Mouse (Mus musculus) granulocyte monocyte progenitor cell, adult 5-6 weeks (primary cell): ENCODE results near the gene Wfdc6b. TPM values are rescaled to one million over a fixed set of nuclear protein-coding genes. Genes with fewer than 3 reads are reported as not detected.

ENCODE experiments used
- ATAC-seq: replicated peaks from 2 replicates; pipeline ENCODE4 v1.8.0; 2016; ENCODE audit warnings: mild to moderate bottlenecking, moderate TSS enrichment, inconsistent platforms; ENCODE audit not compliant: poor library complexity, severe bottlenecking
- total RNA-seq, 2 experiments: library from RNA; stranded (forward) in 1 of 2; stranded (reverse) in 1 of 2; fragments of 200-712, 200-1000 nt in 1 of 2; fragments of >200 nt in 1 of 2; fragmentation: Nextera tagmentation in 1 of 2; gene quantifications; 2 replicates each; pipeline ENCODE4 v1.2.3; 2014 to 2017

Gene Wfdc6b
- total RNA-seq, 2 experiments from 2014 or later, result not detected

DNA sequence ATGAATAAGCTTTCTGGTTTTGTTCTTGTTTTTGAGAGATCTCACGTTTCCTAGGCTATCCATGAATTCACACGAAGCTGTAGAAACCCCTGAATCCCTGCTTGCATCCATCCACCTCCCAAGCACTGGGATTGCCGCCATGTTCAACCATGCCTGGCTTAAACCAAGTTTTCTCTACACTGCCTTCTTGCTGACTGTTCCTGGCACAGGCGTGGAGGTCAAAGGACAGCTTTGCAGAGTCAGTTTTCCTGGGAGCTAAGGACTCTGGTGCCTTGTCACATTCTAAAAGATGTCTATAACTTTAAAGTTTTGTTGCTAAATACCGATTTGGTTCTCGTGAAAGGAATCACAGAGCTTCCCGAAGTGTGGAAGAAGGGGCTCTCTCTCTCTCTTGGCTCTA is 51.5 kb downstream of the Wfdc6b start:
- no peak for ATAC-seq

Other genes starting within 250 kb of the Wfdc6b start
Only the 30 nearest of the 33 such genes appear.
- gene Rbpjl, start 210.4 kb upstream of the Wfdc6b start, total RNA-seq (2014; fragmentation: Nextera tagmentation), result not detected in 2 replicates
- gene Rbpjl, start 210.4 kb upstream of the Wfdc6b start, total RNA-seq (2017), result not detected in 2 replicates
- not detected in 2 replicates for gene Matn4, start 208.4 kb upstream of the Wfdc6b start, total RNA-seq (2014; fragmentation: Nextera tagmentation)
- not detected in 2 replicates for gene Matn4, start 208.4 kb upstream of the Wfdc6b start, total RNA-seq (2017)
- not detected in 2 replicates for gene Sdc4, start 169.6 kb upstream of the Wfdc6b start, total RNA-seq (2014; fragmentation: Nextera tagmentation)
- gene Sdc4, start 169.6 kb upstream of the Wfdc6b start, total RNA-seq (2017), result not detected in 2 replicates
- gene Sys1, start 156.6 kb upstream of the Wfdc6b start, total RNA-seq (2014; fragmentation: Nextera tagmentation), result 30.4 and 35.3 TPM in 2 replicates
- 11.5 and 18.1 TPM in 2 replicates for gene Sys1, start 156.6 kb upstream of the Wfdc6b start, total RNA-seq (2017)
- not detected in 2 replicates for gene Gm20458, start 152.6 kb upstream of the Wfdc6b start, total RNA-seq (2014; fragmentation: Nextera tagmentation)
- gene Gm20458, start 152.6 kb upstream of the Wfdc6b start, total RNA-seq (2017), result not detected in 2 replicates
- not detected in 2 replicates for gene Trp53tg5, start 139.8 kb upstream of the Wfdc6b start, total RNA-seq (2014; fragmentation: Nextera tagmentation)
- gene Trp53tg5, start 139.8 kb upstream of the Wfdc6b start, total RNA-seq (2017), result not detected in 2 replicates
- gene Dbndd2, start 127.4 kb upstream of the Wfdc6b start, total RNA-seq (2014; fragmentation: Nextera tagmentation), result 5.6 TPM in 1 of 2 replicates, not detected in the other
- gene Dbndd2, start 127.4 kb upstream of the Wfdc6b start, total RNA-seq (2017), result 0.46 and 0.95 TPM in 2 replicates
- 97.1 and 103 TPM in 2 replicates for gene Pigt, start 116.0 kb upstream of the Wfdc6b start, total RNA-seq (2014; fragmentation: Nextera tagmentation)
- 27.2 and 27.5 TPM in 2 replicates for gene Pigt, start 116.0 kb upstream of the Wfdc6b start, total RNA-seq (2017)
- not detected in 2 replicates for gene Wfdc2, start 51.1 kb upstream of the Wfdc6b start, total RNA-seq (2014; fragmentation: Nextera tagmentation)
- not detected in 2 replicates for gene Wfdc2, start 51.1 kb upstream of the Wfdc6b start, total RNA-seq (2017)
- gene Spint3, start 40.1 kb upstream of the Wfdc6b start, total RNA-seq (2014; fragmentation: Nextera tagmentation), result not detected in 2 replicates
- not detected in 2 replicates for gene Spint3, start 40.1 kb upstream of the Wfdc6b start, total RNA-seq (2017)
- not detected in 2 replicates for gene Wfdc6a, start 28.1 kb upstream of the Wfdc6b start, total RNA-seq (2014; fragmentation: Nextera tagmentation)
- not detected in 2 replicates for gene Wfdc6a, start 28.1 kb upstream of the Wfdc6b start, total RNA-seq (2017)
- gene Eppin, start 19.9 kb upstream of the Wfdc6b start, total RNA-seq (2014; fragmentation: Nextera tagmentation), result not detected in 2 replicates
- not detected in 2 replicates for gene Eppin, start 19.9 kb upstream of the Wfdc6b start, total RNA-seq (2017)
- not detected in 2 replicates for gene Wfdc8, start 104 bp downstream of the Wfdc6b start, total RNA-seq (2014; fragmentation: Nextera tagmentation)
- not detected in 2 replicates for gene Wfdc8, start 104 bp downstream of the Wfdc6b start, total RNA-seq (2017)
- not detected in 2 replicates for gene Wfdc16, start 25.3 kb downstream of the Wfdc6b start, total RNA-seq (2014; fragmentation: Nextera tagmentation)
- gene Wfdc16, start 25.3 kb downstream of the Wfdc6b start, total RNA-seq (2017), result not detected in 2 replicates
- gene Wfdc10, start 42.5 kb downstream of the Wfdc6b start, total RNA-seq (2014; fragmentation: Nextera tagmentation), result not detected in 2 replicates
- gene Wfdc10, start 42.5 kb downstream of the Wfdc6b start, total RNA-seq (2017), result not detected in 2 replicates
- gene Wfdc9, start 43.1 kb downstream of the Wfdc6b start, total RNA-seq (2014; fragmentation: Nextera tagmentation), result not detected in 2 replicates
- gene Wfdc9, start 43.1 kb downstream of the Wfdc6b start, total RNA-seq (2017), result not detected in 2 replicates
- not detected in 2 replicates for gene Wfdc11, start 60.6 kb downstream of the Wfdc6b start, total RNA-seq (2014; fragmentation: Nextera tagmentation)
- gene Wfdc11, start 60.6 kb downstream of the Wfdc6b start, total RNA-seq (2017), result not detected in 2 replicates
- gene Wfdc13, start 71.6 kb downstream of the Wfdc6b start, total RNA-seq (2014; fragmentation: Nextera tagmentation), result not detected in 2 replicates
- gene Wfdc13, start 71.6 kb downstream of the Wfdc6b start, total RNA-seq (2017), result not detected in 2 replicates
- not detected in 2 replicates for gene Spint4, start 85.0 kb downstream of the Wfdc6b start, total RNA-seq (2014; fragmentation: Nextera tagmentation)
- not detected in 2 replicates for gene Spint4, start 85.0 kb downstream of the Wfdc6b start, total RNA-seq (2017)
- not detected in 2 replicates for gene Spint5, start 101.8 kb downstream of the Wfdc6b start, total RNA-seq (2014; fragmentation: Nextera tagmentation)
- not detected in 2 replicates for gene Spint5, start 101.8 kb downstream of the Wfdc6b start, total RNA-seq (2017)
- gene Wfdc3, start 132.4 kb downstream of the Wfdc6b start, total RNA-seq (2014; fragmentation: Nextera tagmentation), result not detected in 2 replicates
- not detected in 2 replicates for gene Wfdc3, start 132.4 kb downstream of the Wfdc6b start, total RNA-seq (2017)
- 31.1 and 36.9 TPM in 2 replicates for gene Dnttip1, start 132.5 kb downstream of the Wfdc6b start, total RNA-seq (2014; fragmentation: Nextera tagmentation)
- gene Dnttip1, start 132.5 kb downstream of the Wfdc6b start, total RNA-seq (2017), result 21.5 and 27.3 TPM in 2 replicates
- gene Ube2c, start 156.4 kb downstream of the Wfdc6b start, total RNA-seq (2014; fragmentation: Nextera tagmentation), result 24.5 and 75.2 TPM in 2 replicates
- 112 and 138 TPM in 2 replicates for gene Ube2c, start 156.4 kb downstream of the Wfdc6b start, total RNA-seq (2017)
- gene Tnnc2, start 166.4 kb downstream of the Wfdc6b start, total RNA-seq (2014; fragmentation: Nextera tagmentation), result not detected in 2 replicates
- gene Tnnc2, start 166.4 kb downstream of the Wfdc6b start, total RNA-seq (2017), result not detected in 2 replicates
- not detected in 2 replicates for gene Snx21, start 172.3 kb downstream of the Wfdc6b start, total RNA-seq (2014; fragmentation: Nextera tagmentation)
- gene Snx21, start 172.3 kb downstream of the Wfdc6b start, total RNA-seq (2017), result 0.17 and 0.77 TPM in 2 replicates
- gene Acot8, start 191.4 kb downstream of the Wfdc6b start, total RNA-seq (2014; fragmentation: Nextera tagmentation), result 24.7 and 25.5 TPM in 2 replicates
- gene Acot8, start 191.4 kb downstream of the Wfdc6b start, total RNA-seq (2017), result 22.3 and 32.6 TPM in 2 replicates
- 2.7 and 4.1 TPM in 2 replicates for gene Zswim3, start 191.6 kb downstream of the Wfdc6b start, total RNA-seq (2014; fragmentation: Nextera tagmentation)
- 1.8 and 2.0 TPM in 2 replicates for gene Zswim3, start 191.6 kb downstream of the Wfdc6b start, total RNA-seq (2017)
- 5.8 and 7.0 TPM in 2 replicates for gene Zswim1, start 209.2 kb downstream of the Wfdc6b start, total RNA-seq (2014; fragmentation: Nextera tagmentation)
- 2.8 and 3.5 TPM in 2 replicates for gene Zswim1, start 209.2 kb downstream of the Wfdc6b start, total RNA-seq (2017)
- gene Spata25, start 215.0 kb downstream of the Wfdc6b start, total RNA-seq (2014; fragmentation: Nextera tagmentation), result not detected in 2 replicates
- gene Spata25, start 215.0 kb downstream of the Wfdc6b start, total RNA-seq (2017), result not detected in 2 replicates
- gene Ctsa, start 219.4 kb downstream of the Wfdc6b start, total RNA-seq (2014; fragmentation: Nextera tagmentation), result 89.0 and 135 TPM in 2 replicates
- 79.5 and 109 TPM in 2 replicates for gene Ctsa, start 219.4 kb downstream of the Wfdc6b start, total RNA-seq (2017)